Mouse (Mus musculus): ENCODE measurements around the gene Ostn.

DNA sequence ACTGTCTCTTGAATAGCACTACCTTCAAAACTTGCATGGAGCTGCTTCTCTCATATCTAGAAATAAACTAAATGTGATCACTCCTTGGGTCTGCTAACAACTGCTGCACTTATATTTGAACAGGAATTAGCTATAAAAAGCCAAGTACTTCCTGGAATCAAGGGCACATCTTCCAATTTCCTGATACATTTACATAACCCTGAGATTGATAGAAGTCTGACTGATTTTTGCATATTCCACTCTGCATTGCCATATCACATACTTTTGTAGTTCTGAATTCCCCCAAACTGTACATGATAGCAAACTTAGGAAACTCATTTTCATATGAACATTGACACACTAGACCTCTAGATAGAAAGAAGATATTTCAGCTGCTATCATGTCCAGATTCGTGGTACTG lies 41.1 kb downstream of the Ostn start:
- TF ChIP-seq CTCF (IDR thresholded peaks at IDR 0.05; ENCODE audit: low read depth), result no peak
- no peak for TF ChIP-seq EP300 (IDR thresholded peaks at IDR 0.05; ENCODE audit: low read depth)

Data from heart, postnatal 0 days (tissue).